Mouse (Mus musculus) heart, adult 18-20 months (tissue): ENCODE results near the gene Alkbh1. TPM values are rescaled to one million over a fixed set of nuclear protein-coding genes. Genes with fewer than 3 reads are reported as not detected.

Experiments
- DNase-seq, 2 experiments: peaks; one replicate each; pipeline ENCODE4 v3.0.0; 2021 to 2022; ENCODE audit warnings: mixed read lengths in 1 of 2
- microRNA-seq, 2 experiments: library from miRNA; unstranded; fragments of <30 nt; microRNA quantifications; one replicate each; pipeline ENCODE4 v1.2.0; 2022
- total RNA-seq, 2 experiments: library from RNA; stranded (reverse); gene quantifications; 2 replicates each; pipeline ENCODE4 v1.2.3; 2021

Alkbh1 gene
- total RNA-seq, 2 experiments from 2014 or later = 9.8 to 10.6 TPM

DNA sequence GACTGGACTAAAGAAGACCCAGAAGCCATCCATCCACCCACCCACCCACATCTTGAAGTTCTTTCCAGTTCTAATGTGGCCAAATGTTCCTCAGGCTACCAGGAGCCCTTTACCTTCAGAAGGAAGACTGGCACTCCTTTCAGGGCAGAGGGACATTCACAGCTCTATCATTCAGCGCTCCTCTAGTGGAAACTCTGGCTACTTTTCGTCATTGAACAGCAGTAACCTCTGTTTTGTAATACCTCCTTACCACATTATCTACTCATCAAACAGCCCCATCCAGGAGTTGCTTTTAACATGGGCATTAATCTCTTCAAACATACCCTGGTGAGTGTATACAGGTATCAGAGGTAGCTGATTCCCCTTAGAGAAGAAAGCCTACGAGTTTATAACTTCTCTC, 58.8 kb downstream of the Alkbh1 start:
- no peak for DNase-seq

DNA sequence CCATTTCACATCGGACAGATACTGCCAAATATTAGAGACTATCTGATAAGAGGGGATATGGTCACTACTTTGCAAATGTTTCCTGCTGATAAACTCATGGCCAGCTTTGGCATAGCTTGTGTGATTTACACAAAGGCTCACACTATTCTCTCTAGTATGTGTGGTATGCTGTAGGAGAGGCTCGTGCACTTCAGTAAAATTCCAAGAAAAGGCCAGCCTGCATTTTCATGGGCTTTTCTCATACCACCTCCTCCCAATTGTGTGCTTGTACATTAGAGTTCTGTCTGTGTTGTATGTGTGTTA, 62.5 kb downstream of the Alkbh1 start:
- no peak for DNase-seq

DNA sequence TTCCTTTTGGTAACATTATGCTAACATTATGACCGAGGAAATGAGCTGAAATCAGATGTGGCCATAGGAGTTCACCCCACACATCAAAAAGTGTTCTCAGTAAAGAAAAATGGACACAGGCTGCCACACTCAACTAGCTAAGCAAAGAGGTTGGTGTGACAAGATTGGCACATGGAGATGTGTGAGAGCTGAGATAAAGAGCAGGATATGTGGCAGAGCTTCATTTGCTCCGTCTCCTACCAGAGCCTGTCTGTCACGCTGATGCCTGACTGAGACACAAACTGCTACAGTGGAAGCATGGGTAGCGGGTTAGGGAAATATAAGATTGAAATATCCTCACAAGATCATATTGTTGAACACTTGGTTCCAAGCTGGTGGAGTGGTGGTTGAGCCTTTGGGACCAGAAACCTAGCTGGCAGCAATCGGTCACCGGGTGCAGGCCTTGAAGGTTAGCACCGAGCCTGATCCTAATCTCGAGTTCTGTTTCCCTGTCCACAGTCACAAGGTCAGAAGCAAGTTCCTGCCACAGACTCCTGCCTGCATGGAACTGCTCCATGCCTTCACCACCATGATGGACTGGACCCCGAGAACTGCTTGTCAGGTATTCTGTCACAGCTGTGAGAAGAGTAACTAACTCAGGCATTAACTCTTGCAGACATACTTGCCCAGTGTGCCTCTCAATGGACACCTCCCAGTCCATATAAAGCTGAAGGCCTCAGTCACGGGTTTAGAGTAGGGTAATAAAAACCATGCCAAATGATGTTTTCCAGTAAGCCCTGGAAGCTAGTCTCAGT, 63.0 kb downstream of the Alkbh1 start:
- no peak for DNase-seq

DNA sequence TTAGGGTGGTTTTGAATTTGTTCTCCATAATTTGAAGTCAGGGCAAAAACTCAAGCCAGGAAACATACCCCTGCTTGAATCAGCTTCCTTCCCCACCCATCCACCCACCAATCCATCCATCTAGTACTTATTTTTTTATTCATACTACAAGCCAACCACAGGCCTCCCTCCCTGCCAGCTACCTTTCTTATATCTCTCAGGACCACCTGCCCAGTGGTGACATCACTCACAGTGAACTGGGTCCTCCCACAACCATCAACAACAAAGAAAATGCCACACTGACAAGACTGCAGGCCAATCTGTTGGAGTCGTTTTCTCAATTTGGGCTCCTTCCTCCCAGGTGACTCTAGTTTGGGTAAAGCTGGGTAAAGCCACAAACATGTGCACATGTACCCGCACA, 64.3 kb downstream of the Alkbh1 start:
- no peak for DNase-seq

Small RNA genes lying within 50 kb of the gene (microRNA-seq; reads per million reads assigned to microRNA genes)
- gene Mir3068 = 43.2 to 62.7 reads per million in 2 experiments

Other genes with a start within 250 kb of the Alkbh1 start
- gene Samd15, start 244.3 kb downstream of the Alkbh1 start, total RNA-seq = under 1 TPM; 0.26 to 0.30 TPM
- gene Tmed8, start 243.6 kb downstream of the Alkbh1 start, total RNA-seq = 1 to 10 TPM; 6.4 to 6.7 TPM
- under 1 TPM; 0.46 to 0.69 TPM for gene Noxred1, start 205.3 kb downstream of the Alkbh1 start, total RNA-seq
- 10 to 100 TPM; 22.0 to 24.6 TPM for gene Vipas39, start 177.8 kb downstream of the Alkbh1 start, total RNA-seq
- 100 to 1,000 TPM; 155 to 174 TPM for gene Ahsa1, start 177.5 kb downstream of the Alkbh1 start, total RNA-seq
- gene Ism2, start 144.3 kb downstream of the Alkbh1 start, total RNA-seq = not detected
- gene Sptlc2, start 55.7 kb downstream of the Alkbh1 start, total RNA-seq = 10 to 100 TPM; 21.1 to 24.1 TPM
- gene Slirp, start 121 bp downstream of the Alkbh1 start, total RNA-seq = 100 to 1,000 TPM; 148 to 166 TPM
- 10 to 100 TPM; 43.2 to 46.5 TPM for gene Snw1, start 28.3 kb upstream of the Alkbh1 start, total RNA-seq
- gene Gm5788, start 50.7 kb upstream of the Alkbh1 start, total RNA-seq = not detected
- gene Gm8300, start 70.3 kb upstream of the Alkbh1 start, total RNA-seq = not detected
- not detected for gene Oog1, start 158.7 kb upstream of the Alkbh1 start, total RNA-seq
- gene Gm4027, start 174.9 kb upstream of the Alkbh1 start, total RNA-seq = not detected
- not detected for gene Gm16381, start 200.6 kb upstream of the Alkbh1 start, total RNA-seq